Mouse (Mus musculus) cerebellum, adult 2 months (tissue): ENCODE data around the gene Vma21-ps. TPM values are rescaled to one million over a fixed set of nuclear protein-coding genes. Genes with fewer than 3 reads are reported as not detected.

Experiments
- DNase-seq, 2 experiments: peaks; one replicate each; pipeline ENCODE4 v3.0.0; 2021
- H3K27ac ChIP-seq: fragments of 200-500 bp; 2 replicates; pipeline ENCODE4 v1.5.1; 2012; ENCODE audit warnings: low read length, control low read depth, inconsistent platforms; ENCODE audit not compliant: insufficient read depth
- H3K27me3 ChIP-seq: fragments of 200-500 bp; 2 replicates; pipeline ENCODE4 v1.6.1; 2012; ENCODE audit warnings: inconsistent platforms, mild to moderate bottlenecking, low read length, moderate library complexity; ENCODE audit not compliant: control insufficient read depth, insufficient read depth
- H3K4me1 ChIP-seq: fragments of 200-500 bp; 2 replicates; pipeline ENCODE4 v1.6.1; 2011; ENCODE audit warnings: low read length; ENCODE audit not compliant: control insufficient read depth, insufficient read depth
- H3K4me3 ChIP-seq: fragments of 200-500 bp; replicated peaks from 2 replicates; pipeline ENCODE3; 2011; ENCODE audit warnings: mild to moderate bottlenecking, low read depth, low read length, control low read depth; ENCODE audit not compliant: insufficient read depth
- CTCF ChIP-seq: fragments of 200-500 bp; IDR thresholded peaks from 2 replicates; pipeline ENCODE4 v1.5.1; 2011; ENCODE audit warnings: low read depth, mild to moderate bottlenecking, control low read depth, low read length, moderate library complexity, borderline replicate concordance; ENCODE audit not compliant: insufficient read depth
- POLR2A ChIP-seq: fragments of 200-500 bp; IDR thresholded peaks from 2 replicates; pipeline ENCODE4 v1.6.1; 2011; ENCODE audit warnings: low read length, control low read depth, borderline replicate concordance; ENCODE audit not compliant: insufficient read depth
- WGBS: fragments of 180-500 bp; shearing (Covaris S2); methylation state at CpG from one replicate; pipeline ENCODE4 v1.1.7; 2018; 5-methylcytosine and 5-hydroxymethylcytosine counted together
- polyA plus RNA-seq: library from polyadenylated mRNA; depleted of rRNA; stranded (reverse); fragments of >200 nt; gene quantifications from 2 replicates; pipeline ENCODE4 v1.2.3, GENCODE M21; 2012; rRNA removed

Gene Vma21-ps
- polyA plus RNA-seq, 1 experiment: 3.3 TPM

GRCm38 (mm10) chr4:52459726-52460125, 37.3 kb downstream of the Vma21-ps start:
- Histone ChIP-seq H3K27ac (no peak overlapping the region), H3K27me3 (no peaks in the 10 kb centered on the region), H3K4me3 (no peak overlapping the region), H3K4me1 (no peaks in the 10 kb centered on the region)
- no peak for DNase-seq
- 98% methylated on average over 1 of the region's 1 CpGs for WGBS
- TF ChIP-seq POLR2A (no peak), CTCF (peak; percentile 29; the same call in 1 of the 2 replicates)

Other genes starting within 250 kb of the Vma21-ps start
- gene Smc2, start 58.0 kb downstream of the Vma21-ps start, polyA plus RNA-seq: 2.3 and 2.5 TPM in 2 replicates
- not detected in 2 replicates for gene Toporsl, start 99.0 kb upstream of the Vma21-ps start, polyA plus RNA-seq